Mouse (Mus musculus): Measurements from ENCODE around the gene Tubd1.
"Not testable (repeated sequence)": the region's sequence is repeated elsewhere in the genome, so short reads cannot be mapped to it uniquely, and the experiment has no call there.

Gene Tubd1

GRCm38 (mm10) chr11:86544639-86545299, at the start of gene Tubd1, which contains the start of gene Rps6kb1:
TSS of gene Tubd1 (plus strand) at chr11:86544991.
TSS of gene Rps6kb1 (minus strand) at chr11:86544805.
- DNase-seq (ENCODE audit: low read depth), result peak; percentile 99

GRCm38 (mm10) chr11:86497356-86497755, 47.4 kb upstream of the Tubd1 start:
- DNase-seq (ENCODE audit: low read depth), result no peak

GRCm38 (mm10) chr11:86497908-86498307, 46.9 kb upstream of the Tubd1 start:
- DNase-seq (ENCODE audit: low read depth), result no peak

GRCm38 (mm10) chr11:86500795-86501194, 44.0 kb upstream of the Tubd1 start:
- no peak for DNase-seq (ENCODE audit: low read depth)

GRCm38 (mm10) chr11:86503121-86503520, 41.7 kb upstream of the Tubd1 start:
- no peak for DNase-seq (ENCODE audit: low read depth)

GRCm38 (mm10) chr11:86507334-86507733, 37.5 kb upstream of the Tubd1 start:
- DNase-seq (ENCODE audit: low read depth), result no peak

GRCm38 (mm10) chr11:86507991-86508390, 36.8 kb upstream of the Tubd1 start:
- no peak for DNase-seq (ENCODE audit: low read depth)

- peak; percentile 10 for DNase-seq (ENCODE audit: low read depth)
These were observed 28.2 kb upstream of the Tubd1 start for GRCm38 (mm10) chr11:86516620-86517019.

- peak; percentile 6 for DNase-seq (ENCODE audit: low read depth)
These were observed 27.6 kb upstream of the Tubd1 start for GRCm38 (mm10) chr11:86517229-86517628.

- DNase-seq (ENCODE audit: low read depth), result no peak
These were observed 25.0 kb upstream of the Tubd1 start for GRCm38 (mm10) chr11:86519751-86520150.

GRCm38 (mm10) chr11:86527528-86527927, 17.3 kb upstream of the Tubd1 start:
- no peak for DNase-seq (ENCODE audit: low read depth)

- DNase-seq (ENCODE audit: low read depth), result peak; percentile 13
These were observed 12.0 kb upstream of the Tubd1 start for GRCm38 (mm10) chr11:86532834-86533233.

- DNase-seq (ENCODE audit: low read depth), result not testable (repeated sequence)
These were observed 11.5 kb upstream of the Tubd1 start for GRCm38 (mm10) chr11:86533302-86533701.

- no peak for DNase-seq (ENCODE audit: low read depth)
These were observed 10.4 kb upstream of the Tubd1 start for GRCm38 (mm10) chr11:86534201-86534910.

- DNase-seq (ENCODE audit: low read depth), result no peak
These were observed 6.0 kb upstream of the Tubd1 start for GRCm38 (mm10) chr11:86538786-86539185.

- no peak for DNase-seq (ENCODE audit: low read depth)
These were observed 4.9 kb upstream of the Tubd1 start for GRCm38 (mm10) chr11:86539716-86540475.

GRCm38 (mm10) chr11:86540476-86540845, 4.3 kb upstream of the Tubd1 start:
- DNase-seq (ENCODE audit: low read depth), result no peak

- DNase-seq (ENCODE audit: low read depth), result peak; percentile 21
These were observed 1.9 kb upstream of the Tubd1 start for GRCm38 (mm10) chr11:86542851-86543250.

- DNase-seq (ENCODE audit: low read depth), result no peak
These were observed 692 bp upstream of the Tubd1 start for GRCm38 (mm10) chr11:86543960-86544638.

GRCm38 (mm10) chr11:86545556-86545955, 765 bp downstream of the Tubd1 start:
- no peak for DNase-seq (ENCODE audit: low read depth)

- DNase-seq (ENCODE audit: low read depth), result no peak
These were observed 2.6 kb downstream of the Tubd1 start for GRCm38 (mm10) chr11:86547412-86547811.

- no peak for DNase-seq (ENCODE audit: low read depth)
These were observed 8.7 kb downstream of the Tubd1 start for GRCm38 (mm10) chr11:86553525-86553924.

Data from fibroblast of lung, adult 2 months (primary cell).